In the genomic region with DNA sequence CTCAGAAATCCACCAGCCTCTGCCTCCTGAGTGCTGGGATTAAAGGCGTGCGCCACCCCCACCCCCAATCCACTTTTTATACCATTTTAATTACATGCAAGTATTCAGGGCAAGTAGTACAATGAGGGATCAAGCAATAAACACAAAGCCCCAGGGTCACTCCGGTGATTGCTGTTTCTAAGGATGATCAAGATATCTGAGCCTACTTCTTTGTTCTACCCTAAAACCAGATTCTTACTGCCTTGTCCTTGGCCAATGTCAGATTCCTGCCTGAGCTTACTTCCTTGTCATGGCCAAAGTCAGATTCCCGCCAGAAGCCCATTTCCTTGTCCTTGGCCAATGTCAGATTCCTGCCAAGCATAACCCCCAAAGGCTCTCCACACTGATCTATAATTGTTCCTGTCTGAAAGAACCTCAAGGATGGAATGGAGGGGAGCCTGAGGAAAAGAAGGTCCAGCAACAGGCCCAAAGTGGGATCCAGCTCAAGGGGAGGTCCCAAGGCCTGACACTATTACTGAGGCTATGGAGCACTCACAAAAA, we compare ENCODE assay signal across 5 mouse cellular contexts. TPM values are rescaled to one million over a fixed set of nuclear protein-coding genes. Genes with fewer than 3 reads are reported as not detected.
DNase-seq lines count a peak whose midpoint lies in the region; TF ChIP-seq lines count a peak whose summit lies in the region.
"Not testable (repeated sequence)": the region's sequence is repeated elsewhere in the genome, so short reads cannot be mapped to it uniquely, and the experiment has no call there.

No protein-coding gene starts in this region.

- DNase-seq in ES-E14 (ENCODE audit: low read depth, low spot score) (peak; percentile 77), WW6 (ENCODE audit: low read depth, low spot score) (peak; percentile 75)
- peak; percentile 18 for DNase-seq in kidney, adult 11 months
- peak; percentile 9 for DNase-seq in kidney, adult 9 months

- in situ Hi-C loops in ES-E14 (cut with MboI; ENCODE audit: low sequenced_read_pairs in 2 of 2, unreplicated experiment in 2 of 2), result not testable (repeated sequence)

- H3K4me3 ChIP-seq in ES-Bruce4 (ENCODE audit: low read depth, low read length); ES-E14 (ENCODE audit: insufficient read depth in 1 of 2, low read depth in 1 of 2, low read length in 2 of 2, poor library complexity in 1 of 2, severe bottlenecking in 1 of 2): not testable (repeated sequence)

- H3K9ac ChIP-seq in ES-Bruce4 (ENCODE audit: low read depth, poor library complexity, severe bottlenecking), result not testable (repeated sequence)
- peak overlapping the region; percentile 13; the same call in 1 of the 2 replicates for H3K9ac ChIP-seq in ES-E14 (ENCODE audit: insufficient read depth, low read depth, low read length, poor library complexity, severe bottlenecking)

- H3K4me1 ChIP-seq in ES-Bruce4 (ENCODE audit: control insufficient read depth, insufficient read depth, low read length), result peaks cover 12% of the 10 kb centered on the region
- H3K4me1 ChIP-seq in ES-E14 (ENCODE audit: control insufficient read depth in 2 of 2, insufficient read depth in 2 of 2, low read length in 2 of 2, poor library complexity in 1 of 2), result peaks cover 22 to 29% of the 10 kb centered on the region in 2 experiments

- H3K27me3 ChIP-seq in ES-Bruce4 (ENCODE audit: control insufficient read depth, insufficient read depth, low read length, poor library complexity, severe bottlenecking), result not testable (repeated sequence)

- not testable (repeated sequence) for H3K9me3 ChIP-seq in ES-Bruce4 (replicated peaks; ENCODE audit: control insufficient read depth, insufficient read depth, low read length, poor library complexity, severe bottlenecking); ES-E14 (ENCODE audit: control insufficient read depth, insufficient read depth, low read depth, low read length)

- not testable (repeated sequence) for TF ChIP-seq CTCF in ES-Bruce4 (IDR thresholded peaks at IDR 0.05; ENCODE audit: low read depth, low read length)

- TF ChIP-seq EP300 in ES-Bruce4 (IDR thresholded peaks at IDR 0.05; ENCODE audit: insufficient read depth, low read depth, low read length), result not testable (repeated sequence)

- H3K27ac ChIP-seq in ES-Bruce4 (ENCODE audit: insufficient read depth, low read length) (peak overlapping the region; percentile 79), ES-E14 (ENCODE audit: insufficient read depth, low read depth, low read length, poor library complexity, severe bottlenecking) (peak overlapping the region; percentile 94)

- not testable (repeated sequence) for TF ChIP-seq POLR2A in ES-Bruce4 (IDR thresholded peaks at IDR 0.05; ENCODE audit: insufficient read depth, low read length)

- not testable (repeated sequence) for H3K36me3 ChIP-seq in ES-Bruce4 (ENCODE audit: control insufficient read depth, insufficient read depth, low read length, poor library complexity, severe bottlenecking); ES-E14 (ENCODE audit: control insufficient read depth, insufficient read depth, low read length, poor library complexity, severe bottlenecking)

RNA-seq across cellular contexts. Expression of a gene that starts 6.6 kb away (rescaled TPM):
- 121 and 132 TPM in 2 replicates for polyA plus RNA-seq in ES-Bruce4 (2011; ENCODE audit: insufficient read depth, insufficient read length, low read depth, missing spikeins)
- 172 and 204 TPM in 2 replicates for total RNA-seq in ES-E14 (2012; rRNA removed)

Comparison
In these comparisons a context has a peak if more than half of its experiments do, and no peak if none do; other contexts are left out.
1. DNase-seq: peak in every context shown above with its lines; median percentile 77 in ES-E14; 75 in WW6; 18 in kidney, adult 11 months; 9 in kidney, adult 9 months.